ENCODE assay signal across 15 mouse cellular contexts in genomic region chr1:155681116-155681799, GRCm38 (mm10).
DNase-seq lines count a peak whose midpoint lies in the region; ATAC-seq and TF ChIP-seq lines count a peak whose summit lies in the region.
"Had no signal": no experiment of that assay in that cellular context is flagged by ENCODE, and none has a peak within 500 bp of the region (broad histone marks: within the 10 kb centered on the region; RNA-seq: fewer than 3 reads in every experiment).

No protein-coding gene starts in this region.

- no peak for TF ChIP-seq EP300 in stomach, postnatal 0 days (optimal IDR thresholded peaks at IDR 0.05)

- TF ChIP-seq POLR2A in brain, embryonic 14.5 days (IDR thresholded peaks at IDR 0.05; ENCODE audit: borderline replicate concordance, extremely low read depth, insufficient read depth, insufficient read length, poor library complexity, severe bottlenecking) = no peak

- H3K9me3 ChIP-seq in hindbrain, embryonic 13.5 days = no peaks in the 10 kb centered on the region
- H3K9me3 ChIP-seq in stomach, postnatal 0 days (ENCODE audit: control insufficient read depth, low read length) = no peaks in the 10 kb centered on the region
- H3K9me3 ChIP-seq: liver, embryonic 13.5 days had no signal

- no peak overlapping the region for H3K4me3 ChIP-seq in hindbrain, embryonic 13.5 days
- no peak overlapping the region for H3K4me3 ChIP-seq in stomach, postnatal 0 days (ENCODE audit: low read depth, low read length)
- H3K4me3 ChIP-seq: erythroblast, embryonic 14.5 days; left cerebral cortex, adult 2 months; liver, embryonic 13.5 days; myocyte had no signal

- TF ChIP-seq CTCF in brain, embryonic 14.5 days (IDR thresholded peaks at IDR 0.05; ENCODE audit: borderline replicate concordance, extremely low read depth, insufficient read depth, insufficient read length) = no peak
- no peak for TF ChIP-seq CTCF in stomach, postnatal 0 days (IDR thresholded peaks at IDR 0.05; ENCODE audit: low read depth)

- ATAC-seq in hindbrain, embryonic 13.5 days (ENCODE audit: low FRiP score) = peak; percentile 87
- ATAC-seq in stomach, postnatal 0 days (ENCODE audit: low FRiP score, low TSS enrichment) = no peak

- 0 out of 2 replicates have a peak overlapping the region, but pooled peaks have one; percentile 7 for H3K4me2 ChIP-seq in hindbrain, embryonic 13.5 days
- H3K4me2 ChIP-seq in stomach, postnatal 0 days (replicated peaks; ENCODE audit: low read depth) = no peak overlapping the region
- H3K4me2 ChIP-seq: liver, embryonic 13.5 days had no signal

- WGBS in hindbrain, embryonic 13.5 days = 32% methylated on average over 10 of the region's 10 CpGs
- WGBS in stomach, postnatal 0 days = 67% methylated on average over 10 of the region's 10 CpGs

- no peaks in the 10 kb centered on the region for H3K36me3 ChIP-seq in hindbrain, embryonic 13.5 days
- H3K36me3 ChIP-seq in stomach, postnatal 0 days (ENCODE audit: control insufficient read depth, insufficient read depth, low read length) = no peaks in the 10 kb centered on the region
- H3K36me3 ChIP-seq: liver, embryonic 13.5 days had no signal

- H3K27ac ChIP-seq in hindbrain, embryonic 13.5 days = peak overlapping the region; percentile 71
- no peak overlapping the region for H3K27ac ChIP-seq in stomach, postnatal 0 days (replicated peaks)
- H3K27ac ChIP-seq: left cerebral cortex, adult 2 months; liver, embryonic 13.5 days had no signal

- DNase-seq in brain, adult 2 months (ENCODE audit: low read depth, low spot score) = peak; percentile 44
- peak; percentile 86 for DNase-seq in brain, embryonic 14.5 days (ENCODE audit: low read depth)
- DNase-seq in neural tube, embryonic 10.5 days (ENCODE audit: extremely low spot score, low spot score) = peak; percentile 27
- DNase-seq in gastrocnemius, postnatal 10 days = no peak
- DNase-seq in left cerebral cortex, adult 11 months (ENCODE audit: low spot score) = no peak
- DNase-seq in stomach, postnatal 0 days (ENCODE audit: low spot score) = no peak
- DNase-seq: adrenal gland, postnatal 10 days; cerebellum, adult 9-10 months; gastrocnemius, postnatal 14 days; kidney, postnatal 25 days; liver, embryonic 13.5 days had no signal

- no peak overlapping the region for H3K9ac ChIP-seq in hindbrain, embryonic 13.5 days
- no peak overlapping the region for H3K9ac ChIP-seq in stomach, postnatal 0 days (ENCODE audit: low read length)
- H3K9ac ChIP-seq: liver, embryonic 13.5 days had no signal

- peaks cover 23% of the 10 kb centered on the region for H3K4me1 ChIP-seq in hindbrain, embryonic 13.5 days (replicated peaks)
- H3K4me1 ChIP-seq in stomach, postnatal 0 days (replicated peaks; ENCODE audit: control insufficient read depth, insufficient read depth) = no peaks in the 10 kb centered on the region
- H3K4me1 ChIP-seq: liver, embryonic 13.5 days had no signal

- H3K27me3 ChIP-seq in hindbrain, embryonic 13.5 days = no peaks in the 10 kb centered on the region
- H3K27me3 ChIP-seq in stomach, postnatal 0 days (ENCODE audit: control insufficient read depth, insufficient read depth, low read length) = no peaks in the 10 kb centered on the region
- H3K27me3 ChIP-seq: liver, embryonic 13.5 days had no signal

Comparison
In these comparisons a context has a peak if more than half of its experiments do, and no peak if none do; other contexts are left out.
1. DNase-seq: peak in brain, adult 2 months (single experiment), brain, embryonic 14.5 days (single experiment) and neural tube, embryonic 10.5 days (single experiment); none in gastrocnemius, postnatal 10 days (single experiment), left cerebral cortex, adult 11 months (single experiment) and stomach, postnatal 0 days (single experiment).